Mouse (Mus musculus): ENCODE measurements around the gene Gm2310.
"Not testable (repeated sequence)": the region's sequence is repeated elsewhere in the genome, so short reads cannot be mapped to it uniquely, and the experiment has no call there.

Gm2310 gene

DNA sequence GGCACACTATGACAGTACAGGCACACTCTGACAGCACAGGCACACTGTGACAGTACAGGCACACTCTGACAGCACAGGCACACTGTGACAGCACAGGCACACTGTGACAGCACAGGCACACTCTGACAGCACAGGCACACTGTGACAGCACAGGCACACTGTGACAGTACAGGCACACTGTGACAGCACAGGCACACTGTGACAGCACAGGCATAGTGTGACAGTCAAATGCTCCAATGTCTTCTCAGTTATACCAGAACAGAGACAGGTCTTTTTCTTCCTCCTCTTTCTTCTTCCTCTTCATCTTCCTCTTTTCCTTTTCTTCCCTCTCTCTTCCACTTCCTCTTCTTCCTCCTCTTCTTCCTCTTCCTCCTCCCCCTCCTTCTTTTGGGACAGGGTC lies at the start of gene Gm2310:
Gene Gm2310 (minus strand): TSS at position 101 of the 400 bp plus-strand sequence.
- not testable (repeated sequence) for DNase-seq

DNA sequence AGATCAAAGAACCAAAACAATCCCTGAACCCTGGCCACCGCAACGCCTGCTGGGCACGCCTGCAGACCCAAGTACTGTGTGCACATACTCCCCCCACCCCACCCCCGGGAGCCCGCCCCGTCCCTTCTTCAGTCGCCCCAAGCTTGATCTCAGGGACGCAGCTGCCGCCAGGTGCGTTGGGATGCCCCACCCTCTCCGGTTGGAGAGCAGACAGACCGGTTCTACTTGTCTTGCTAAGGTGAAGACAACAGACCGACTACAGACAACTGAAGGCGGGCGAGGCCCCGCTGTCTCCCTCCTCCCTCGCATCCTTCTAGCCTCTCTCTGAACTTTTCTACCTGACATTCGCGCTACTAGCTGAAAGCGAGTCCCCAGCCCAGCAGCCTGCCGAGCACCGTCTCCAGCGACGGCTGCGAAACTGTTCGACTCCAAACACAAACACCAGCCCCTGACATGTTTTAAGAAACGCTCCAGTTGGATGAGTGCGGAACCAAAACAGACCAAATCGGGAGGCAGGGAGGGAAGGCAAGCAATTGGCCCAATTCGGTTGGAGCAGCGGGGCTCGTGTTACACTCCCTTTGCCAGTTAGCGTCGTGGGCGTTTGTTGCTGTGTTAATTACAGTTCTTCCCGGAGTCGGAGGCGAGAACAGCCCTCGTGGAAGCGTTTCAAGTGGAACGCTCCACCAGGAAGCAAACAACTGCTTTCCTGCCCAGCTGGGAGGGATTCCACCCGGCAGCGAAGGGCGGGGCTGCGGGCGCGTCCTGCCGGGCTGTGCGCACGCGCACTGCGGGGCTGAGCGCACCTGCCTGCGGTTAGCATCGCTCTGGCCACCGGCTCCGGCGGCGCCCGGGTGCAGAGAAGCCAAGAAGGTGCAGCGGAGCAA lies 49.1 kb upstream of the Gm2310 start:
- peak; percentile 85 for DNase-seq

DNA sequence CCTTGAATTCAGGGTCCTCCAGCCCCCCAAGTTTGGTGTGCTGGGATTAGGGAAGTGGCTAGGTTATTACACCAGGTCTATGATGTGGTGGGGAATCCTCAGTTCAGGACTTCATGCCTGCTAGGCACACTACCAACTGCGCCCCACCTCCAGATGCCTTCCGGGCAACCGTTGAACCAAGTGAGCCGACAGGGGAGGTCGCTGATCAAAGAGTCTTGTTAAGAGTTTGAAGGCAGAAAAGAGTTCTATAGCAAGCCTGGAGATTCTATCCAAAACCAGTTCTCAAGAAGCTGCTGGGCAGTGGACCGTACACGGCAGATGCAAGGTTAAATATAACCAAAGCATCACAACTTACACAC lies 48.5 kb upstream of the Gm2310 start:
- DNase-seq, result peak; percentile 6

DNA sequence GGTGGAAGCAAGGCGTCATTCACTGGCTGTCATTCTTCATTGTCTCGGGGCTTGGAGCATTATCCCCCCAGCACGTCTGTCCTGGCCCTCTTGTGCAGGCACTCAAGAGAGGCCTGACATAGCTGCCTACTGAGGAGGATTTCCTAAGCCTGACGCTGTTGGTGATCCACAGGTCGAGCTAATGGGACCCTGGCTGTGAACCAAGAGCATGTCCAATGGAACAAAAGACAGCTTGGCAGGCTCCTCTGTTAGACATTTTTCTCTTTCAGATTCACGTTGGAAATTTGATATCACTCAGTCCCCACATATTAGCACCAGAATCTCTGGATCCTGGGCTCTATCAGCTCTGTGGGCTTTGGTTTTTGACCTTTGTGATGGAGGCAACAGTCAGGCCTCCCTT lies 45.7 kb upstream of the Gm2310 start:
- DNase-seq, result no peak

DNA sequence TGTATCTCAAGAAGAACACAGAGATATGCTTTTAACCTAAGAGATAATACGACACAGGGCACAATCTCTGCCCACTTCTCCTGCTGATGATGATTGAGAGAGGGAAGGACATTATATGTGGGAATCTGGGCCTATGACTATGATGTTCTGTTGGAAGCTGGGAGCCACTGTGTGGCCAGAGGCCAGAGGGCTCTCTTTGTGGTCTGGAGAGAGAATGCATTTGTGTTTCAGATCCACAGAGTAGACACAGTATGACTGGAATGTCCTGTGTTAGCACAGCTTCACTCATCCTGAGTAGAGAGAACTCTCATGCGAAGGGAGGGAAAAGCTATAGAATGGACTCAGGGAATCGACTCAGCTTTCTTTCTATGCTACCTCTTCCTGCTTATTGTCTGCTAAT lies 44.6 kb upstream of the Gm2310 start:
- DNase-seq, result no peak

DNA sequence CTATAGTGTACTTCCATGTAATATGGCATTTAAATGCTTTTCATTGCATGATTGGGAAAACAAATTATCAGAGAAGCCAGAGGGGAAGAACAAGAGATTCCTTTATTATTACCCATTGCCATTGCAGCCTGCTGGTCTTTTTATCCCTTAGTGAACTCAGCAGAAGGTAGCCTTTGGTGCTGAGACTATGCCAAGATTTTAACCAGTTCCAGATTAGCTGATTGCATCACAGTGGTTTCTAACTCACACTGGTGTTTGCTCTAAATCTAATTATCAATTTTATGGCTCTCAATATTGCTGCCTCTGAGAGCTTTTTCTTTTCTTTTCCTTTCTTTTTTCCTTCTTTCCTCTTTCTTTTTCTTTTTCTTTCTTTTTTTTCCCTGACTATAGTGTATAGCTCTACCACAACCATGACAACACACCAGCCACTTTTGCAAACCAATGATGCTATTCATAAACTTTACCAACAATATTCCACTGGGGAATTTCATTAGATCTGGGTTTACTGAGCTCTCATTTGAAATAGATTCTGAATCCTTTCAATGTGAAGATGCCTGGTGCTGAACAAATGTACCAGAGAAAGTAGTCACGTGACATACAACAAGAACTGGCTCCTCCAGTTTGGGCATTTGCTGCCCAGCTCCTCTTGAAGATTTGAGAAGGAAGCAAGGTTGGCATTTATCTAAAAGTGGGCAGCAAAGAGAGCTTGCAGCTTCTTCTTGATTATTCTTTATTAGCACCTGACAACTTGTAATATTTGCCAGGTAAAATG lies 43.9 kb upstream of the Gm2310 start:
- no peak for DNase-seq

DNA sequence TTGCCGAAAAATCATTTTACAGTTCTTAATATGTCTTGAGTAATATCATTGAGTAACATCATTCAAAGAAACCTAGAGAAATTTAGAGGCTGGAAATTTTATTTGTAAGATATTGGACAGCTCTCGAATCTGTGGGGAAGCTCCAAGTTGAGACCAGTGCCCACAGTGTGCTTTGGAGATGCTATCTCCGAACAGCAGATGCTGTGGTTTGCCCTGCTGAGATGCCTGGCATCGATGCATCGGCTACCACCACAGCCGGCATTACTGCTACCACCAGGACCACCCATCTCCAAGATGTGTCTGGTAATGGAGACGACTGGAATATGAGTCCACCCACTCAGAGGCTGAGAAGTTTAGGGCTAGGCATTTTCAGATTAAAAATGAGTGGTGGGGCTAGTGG lies 43.0 kb upstream of the Gm2310 start:
- DNase-seq, result no peak

DNA sequence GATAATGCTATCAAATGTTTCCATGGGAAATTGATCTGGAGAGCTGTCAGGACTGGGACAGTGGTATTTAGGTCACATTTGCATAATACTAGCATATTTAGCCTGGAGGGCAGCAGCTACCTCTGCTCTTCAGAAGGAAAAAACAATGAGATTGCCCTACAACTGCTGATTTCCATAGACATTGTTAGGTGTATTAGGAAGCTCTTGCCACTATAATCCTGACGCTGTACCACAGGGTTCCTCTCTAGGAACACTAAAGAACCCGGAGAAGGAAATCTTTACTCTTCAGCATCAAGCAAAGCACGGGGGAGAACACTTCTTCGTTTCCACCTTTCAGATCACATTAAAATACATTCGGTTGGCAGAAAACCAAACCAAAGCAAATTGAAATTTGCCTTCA lies 11.4 kb upstream of the Gm2310 start:
- DNase-seq, result no peak

DNA sequence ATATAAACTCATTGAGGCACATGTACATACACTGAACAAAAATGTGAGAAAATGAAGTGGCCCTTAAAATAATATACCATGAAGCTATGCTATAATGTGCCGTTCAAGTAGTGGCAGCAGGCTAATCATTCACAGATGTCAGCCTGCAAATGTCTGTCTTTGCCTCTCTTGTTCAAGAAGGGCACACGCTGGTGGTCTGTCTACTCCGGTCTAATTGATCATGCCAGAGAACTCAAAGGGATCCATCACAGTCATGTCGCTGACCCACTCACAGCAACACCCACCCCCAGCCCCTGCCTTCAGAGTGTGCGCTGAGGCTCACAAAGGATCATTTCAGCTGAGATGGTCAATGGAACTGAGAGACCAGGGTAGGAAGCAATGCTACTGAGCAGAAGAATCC lies 6.8 kb downstream of the Gm2310 start:
- DNase-seq, result no peak

DNA sequence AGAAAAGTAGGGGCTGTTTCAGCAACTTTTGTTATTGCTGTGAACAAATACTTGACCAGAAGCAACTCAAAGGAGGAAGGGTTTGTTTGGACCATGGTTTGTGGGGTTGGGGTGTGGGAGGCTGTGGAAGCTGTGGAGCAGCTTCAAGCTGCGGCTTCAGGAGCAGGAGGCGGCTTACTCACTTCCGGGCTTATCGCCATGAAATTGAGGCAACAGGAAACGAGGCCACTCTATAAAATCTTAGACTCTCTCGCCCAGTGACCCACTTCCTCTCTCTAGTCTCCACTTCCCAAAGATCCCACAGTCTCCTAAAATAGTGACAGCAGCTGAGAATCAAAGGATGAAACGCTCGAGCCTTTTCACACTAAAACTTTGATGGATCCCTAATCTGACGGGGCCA lies 7.9 kb downstream of the Gm2310 start:
- no peak for DNase-seq

DNA sequence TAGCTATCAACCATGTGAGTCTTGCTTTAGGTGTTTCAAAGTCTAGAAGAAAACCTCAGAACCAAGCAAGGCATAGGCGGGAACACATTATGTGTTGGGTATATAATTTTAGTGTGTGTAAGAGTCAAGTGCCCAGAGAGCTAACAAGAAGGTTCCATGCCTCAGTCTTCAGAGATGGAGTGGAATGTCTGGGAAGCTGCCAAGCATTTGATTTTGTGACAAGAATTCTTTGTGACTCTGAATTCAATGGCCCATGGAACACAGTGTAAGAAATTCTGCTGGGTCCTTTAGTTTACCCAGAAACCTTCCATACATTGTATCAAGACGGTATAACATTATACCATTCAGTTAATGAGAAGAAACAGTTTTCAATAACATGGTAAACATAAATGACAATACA lies 17.3 kb downstream of the Gm2310 start:
- peak; percentile 6 for DNase-seq

DNA sequence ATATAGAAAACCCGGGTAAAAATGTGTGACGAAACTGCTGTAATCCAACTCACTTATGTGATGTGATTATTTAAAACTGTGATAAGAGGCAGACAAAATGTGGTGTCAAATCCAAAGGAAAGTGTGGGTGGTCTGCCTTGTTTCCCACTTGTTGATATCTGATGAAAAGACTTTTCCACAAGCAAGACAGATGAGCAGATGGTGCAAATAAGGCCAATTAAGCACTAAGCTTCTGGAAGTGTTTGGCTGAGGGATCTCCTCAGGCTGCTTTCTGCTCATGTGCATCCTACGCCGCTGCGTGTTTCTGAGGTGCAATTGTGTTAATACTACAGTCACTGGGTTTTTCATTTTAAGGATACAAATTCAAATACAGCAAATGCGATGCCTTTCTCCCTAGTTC lies 34.5 kb downstream of the Gm2310 start:
- DNase-seq, result no peak

DNA sequence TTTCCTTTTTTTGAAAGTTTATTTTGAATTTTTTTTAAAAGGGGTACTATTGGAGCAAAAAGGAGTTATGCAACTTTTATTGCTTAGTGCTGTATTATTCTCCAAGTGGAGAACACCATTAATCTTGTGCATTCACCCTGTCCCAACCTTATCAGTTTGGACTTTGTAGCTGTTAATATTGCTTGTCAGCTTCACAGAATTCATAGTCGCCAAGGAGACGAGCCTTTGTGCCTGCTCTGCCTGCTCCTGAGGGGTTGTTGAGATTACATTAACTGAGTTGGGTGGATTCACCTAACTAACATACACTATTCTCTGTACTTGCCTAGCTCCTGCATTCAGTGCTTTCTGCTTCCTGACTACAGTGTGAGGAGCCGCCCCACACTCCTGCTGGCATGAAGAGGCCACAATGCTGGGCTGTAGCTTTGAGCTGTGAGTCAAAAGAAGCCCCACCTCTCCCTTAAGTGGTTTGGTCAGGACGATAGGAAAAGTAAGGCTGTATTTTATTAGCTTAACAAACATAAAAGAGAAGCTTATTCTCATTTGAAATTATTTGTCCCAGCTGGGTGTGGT lies 50.7 kb downstream of the Gm2310 start:
- no peak for DNase-seq
